Mouse (Mus musculus) G1E (cell line): Measurements from ENCODE around the gene Pank4.

Experiments
- CTCF ChIP-seq: IDR thresholded peaks from 2 replicates; pipeline ENCODE4 v1.5.1; 2012; ENCODE audit warnings: low read depth, low read length, inconsistent platforms, mixed read lengths
- GATA1 ChIP-seq: IDR thresholded peaks from 2 replicates; pipeline ENCODE4 v1.6.1; 2012; ENCODE audit warnings: borderline replicate concordance, low read length, inconsistent platforms, mixed read lengths
- GATA2 ChIP-seq: IDR thresholded peaks from 2 replicates; pipeline ENCODE4 v1.6.1; 2012; ENCODE audit warnings: low read depth, low read length, inconsistent platforms, borderline replicate concordance
- POLR2AphosphoS5 ChIP-seq: IDR thresholded peaks from 2 replicates; pipeline ENCODE4 v1.6.1; 2012; ENCODE audit warnings: low read depth, low read length, inconsistent platforms; ENCODE audit not compliant: insufficient replicate concordance
- TAL1 ChIP-seq: conservative IDR thresholded peaks from 2 replicates; pipeline ENCODE4 v1.6.1; 2012; ENCODE audit warnings: low read depth, low read length, inconsistent platforms, mixed read lengths

DNA sequence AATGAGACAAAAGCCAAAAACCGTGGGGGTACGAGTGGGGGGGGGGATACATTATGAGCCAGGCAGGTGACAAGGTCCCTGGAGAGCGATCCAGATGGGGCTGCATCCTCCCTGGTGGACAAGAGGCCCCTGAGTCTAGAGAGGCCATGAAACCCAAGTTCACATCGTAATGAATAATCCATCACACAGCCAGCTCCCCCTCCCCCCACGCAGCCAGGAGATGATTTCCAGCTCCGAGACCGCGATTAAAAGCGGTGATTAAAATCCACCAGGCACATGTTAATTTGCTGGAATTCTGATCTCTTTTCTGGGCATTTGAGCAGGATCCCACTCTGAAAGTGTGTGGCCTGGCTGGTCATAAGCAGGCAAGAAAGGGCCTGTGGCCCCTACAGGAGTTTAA, 56.9 kb downstream of the Pank4 start:
- TF ChIP-seq CTCF = no peak
- TF ChIP-seq TAL1 = no peak
- no peak for TF ChIP-seq GATA1
- TF ChIP-seq POLR2AphosphoS5 = no peak
- no peak for TF ChIP-seq GATA2
